Mouse (Mus musculus) MN1 (cell line): ENCODE results near the gene Maml2.
A peak's percentile ranks its signal among the peaks of the same experiment; 100 is the strongest.

Source experiments
- DNase-seq: peaks from one replicate; pipeline ENCODE4 v3.0.0-alpha.2; 2016; ENCODE audit warnings: low spot score

Maml2 gene

GRCm38 (mm10) chr9:13310236-13310635 is 12.5 kb downstream of the Maml2 start:
- DNase-seq = no peak

GRCm38 (mm10) chr9:13311094-13311493 is 13.3 kb downstream of the Maml2 start:
- no peak for DNase-seq

- DNase-seq = no peak
Measured at GRCm38 (mm10) chr9:13313923-13314322, 16.2 kb downstream of the Maml2 start.

GRCm38 (mm10) chr9:13314577-13315004 is 16.8 kb downstream of the Maml2 start:
- no peak for DNase-seq

GRCm38 (mm10) chr9:13315393-13315792 is 17.6 kb downstream of the Maml2 start:
- DNase-seq = no peak

GRCm38 (mm10) chr9:13319566-13319965 is 21.8 kb downstream of the Maml2 start:
- no peak for DNase-seq

- no peak for DNase-seq
Measured at GRCm38 (mm10) chr9:13320800-13321364, 23.1 kb downstream of the Maml2 start.

- DNase-seq = no peak
Measured at GRCm38 (mm10) chr9:13323074-13323473, 25.3 kb downstream of the Maml2 start.

- DNase-seq = no peak
Measured at GRCm38 (mm10) chr9:13323612-13324011, 25.9 kb downstream of the Maml2 start.

GRCm38 (mm10) chr9:13414230-13414766 is 116.5 kb downstream of the Maml2 start:
- no peak for DNase-seq

- peak; percentile 82 for DNase-seq
Measured at GRCm38 (mm10) chr9:13425031-13425940, 127.5 kb downstream of the Maml2 start.

GRCm38 (mm10) chr9:13429477-13430125 is 131.8 kb downstream of the Maml2 start:
- DNase-seq = no peak

- no peak for DNase-seq
Measured at GRCm38 (mm10) chr9:13430302-13430701, 132.5 kb downstream of the Maml2 start.

GRCm38 (mm10) chr9:13430744-13431143 is 133.0 kb downstream of the Maml2 start:
- no peak for DNase-seq

- no peak for DNase-seq
Measured at GRCm38 (mm10) chr9:13431646-13432045, 133.9 kb downstream of the Maml2 start.

GRCm38 (mm10) chr9:13433501-13434090 is 135.8 kb downstream of the Maml2 start:
- no peak for DNase-seq

- DNase-seq = no peak
Measured at GRCm38 (mm10) chr9:13440911-13441310, 143.2 kb downstream of the Maml2 start.

- DNase-seq = peak; percentile 13
Measured at GRCm38 (mm10) chr9:13442012-13442735, 144.4 kb downstream of the Maml2 start.

GRCm38 (mm10) chr9:13443484-13444211 is 145.9 kb downstream of the Maml2 start:
- DNase-seq = peak; percentile 19

- no peak for DNase-seq
Measured at GRCm38 (mm10) chr9:13446236-13446635, 148.5 kb downstream of the Maml2 start.
